Mouse (Mus musculus): ENCODE measurements around the gene Fndc3b. TPM values are rescaled to one million over a fixed set of nuclear protein-coding genes. Genes with fewer than 3 reads are reported as not detected.
A peak's percentile ranks its signal among the peaks of the same experiment; 100 is the strongest.

The Fndc3b gene
- 130 and 144 TPM in 2 replicates for polyA plus RNA-seq (2011; ENCODE audit: insufficient read length, low read depth, missing spikeins)

- peak within 1 kb of the TSS; percentile 99 for H3K27ac ChIP-seq (ENCODE audit: insufficient read depth, low read length)
- peaks cover 5% of the 10 kb centered on the region; the same call in 1 of the 2 replicates for H3K4me1 ChIP-seq (ENCODE audit: control insufficient read depth, insufficient read depth, low read length)
- TF ChIP-seq POLR2A (IDR thresholded peaks at IDR 0.05; ENCODE audit: low read depth, low read length) (peak; percentile 82), CTCF (IDR thresholded peaks at IDR 0.05; ENCODE audit: borderline replicate concordance, insufficient read depth, low read length) (no peak)
- peak within 1 kb of the TSS; percentile 86 for H3K4me3 ChIP-seq (ENCODE audit: insufficient read depth, low read length)
Observed at GRCm38 (mm10) chr3:27710648-27711428, at the start of gene Fndc3b. Fndc3b (minus strand) TSS chr3:27711307.

- no peak overlapping the region for H3K4me3 ChIP-seq (ENCODE audit: insufficient read depth, low read length)
- H3K27ac ChIP-seq (ENCODE audit: insufficient read depth, low read length), result no peak overlapping the region
- TF ChIP-seq CTCF (IDR thresholded peaks at IDR 0.05; ENCODE audit: borderline replicate concordance, insufficient read depth, low read length) (no peak), POLR2A (IDR thresholded peaks at IDR 0.05; ENCODE audit: low read depth, low read length) (no peak)
- H3K4me1 ChIP-seq (ENCODE audit: control insufficient read depth, insufficient read depth, low read length), result no peaks in the 10 kb centered on the region; the same call in 1 of the 2 replicates
Observed at GRCm38 (mm10) chr3:27760278-27760677, 49.2 kb upstream of the Fndc3b start.

GRCm38 (mm10) chr3:27758976-27759375 is 47.9 kb upstream of the Fndc3b start:
- H3K27ac ChIP-seq (ENCODE audit: insufficient read depth, low read length), result peak overlapping the region; percentile 46; the same call in 1 of the 2 replicates
- no peak overlapping the region for H3K4me3 ChIP-seq (ENCODE audit: insufficient read depth, low read length)
- TF ChIP-seq POLR2A (IDR thresholded peaks at IDR 0.05; ENCODE audit: low read depth, low read length) (no peak), CTCF (IDR thresholded peaks at IDR 0.05; ENCODE audit: borderline replicate concordance, insufficient read depth, low read length) (no peak)
- H3K4me1 ChIP-seq (ENCODE audit: control insufficient read depth, insufficient read depth, low read length), result no peaks in the 10 kb centered on the region

- no peak overlapping the region for H3K27ac ChIP-seq (ENCODE audit: insufficient read depth, low read length)
- no peaks in the 10 kb centered on the region for H3K4me1 ChIP-seq (ENCODE audit: control insufficient read depth, insufficient read depth, low read length)
- H3K4me3 ChIP-seq (ENCODE audit: insufficient read depth, low read length), result no peak overlapping the region
- no peak for TF ChIP-seq CTCF (IDR thresholded peaks at IDR 0.05; ENCODE audit: borderline replicate concordance, insufficient read depth, low read length)
- TF ChIP-seq POLR2A (IDR thresholded peaks at IDR 0.05; ENCODE audit: low read depth, low read length), result no peak
Observed at GRCm38 (mm10) chr3:27751657-27752056, 40.5 kb upstream of the Fndc3b start.

GRCm38 (mm10) chr3:27751156-27751555 is 40.0 kb upstream of the Fndc3b start:
- TF ChIP-seq CTCF (IDR thresholded peaks at IDR 0.05; ENCODE audit: borderline replicate concordance, insufficient read depth, low read length), result no peak
- TF ChIP-seq POLR2A (IDR thresholded peaks at IDR 0.05; ENCODE audit: low read depth, low read length), result no peak
- Histone ChIP-seq H3K4me3 (ENCODE audit: insufficient read depth, low read length) (no peak overlapping the region), H3K27ac (ENCODE audit: insufficient read depth, low read length) (no peak overlapping the region), H3K4me1 (ENCODE audit: control insufficient read depth, insufficient read depth, low read length) (no peaks in the 10 kb centered on the region)

- Histone ChIP-seq H3K27ac (ENCODE audit: insufficient read depth, low read length) (no peak overlapping the region), H3K4me1 (ENCODE audit: control insufficient read depth, insufficient read depth, low read length) (no peaks in the 10 kb centered on the region), H3K4me3 (ENCODE audit: insufficient read depth, low read length) (no peak overlapping the region)
- no peak for TF ChIP-seq CTCF (IDR thresholded peaks at IDR 0.05; ENCODE audit: borderline replicate concordance, insufficient read depth, low read length)
- no peak for TF ChIP-seq POLR2A (IDR thresholded peaks at IDR 0.05; ENCODE audit: low read depth, low read length)
Observed at GRCm38 (mm10) chr3:27745651-27746050, 34.5 kb upstream of the Fndc3b start.

GRCm38 (mm10) chr3:27744754-27745153 is 33.6 kb upstream of the Fndc3b start:
- Histone ChIP-seq H3K4me3 (ENCODE audit: insufficient read depth, low read length) (no peak overlapping the region), H3K27ac (ENCODE audit: insufficient read depth, low read length) (no peak overlapping the region), H3K4me1 (ENCODE audit: control insufficient read depth, insufficient read depth, low read length) (no peaks in the 10 kb centered on the region)
- TF ChIP-seq POLR2A (IDR thresholded peaks at IDR 0.05; ENCODE audit: low read depth, low read length) (no peak), CTCF (IDR thresholded peaks at IDR 0.05; ENCODE audit: borderline replicate concordance, insufficient read depth, low read length) (no peak)

- H3K4me3 ChIP-seq (ENCODE audit: insufficient read depth, low read length), result no peak overlapping the region
- H3K27ac ChIP-seq (ENCODE audit: insufficient read depth, low read length), result no peak overlapping the region
- no peak for TF ChIP-seq CTCF (IDR thresholded peaks at IDR 0.05; ENCODE audit: borderline replicate concordance, insufficient read depth, low read length)
- no peak for TF ChIP-seq POLR2A (IDR thresholded peaks at IDR 0.05; ENCODE audit: low read depth, low read length)
- H3K4me1 ChIP-seq (ENCODE audit: control insufficient read depth, insufficient read depth, low read length), result no peaks in the 10 kb centered on the region
Observed at GRCm38 (mm10) chr3:27743271-27744145, 32.4 kb upstream of the Fndc3b start.

GRCm38 (mm10) chr3:27742124-27742523 is 31.0 kb upstream of the Fndc3b start:
- Histone ChIP-seq H3K4me1 (ENCODE audit: control insufficient read depth, insufficient read depth, low read length) (no peaks in the 10 kb centered on the region), H3K4me3 (ENCODE audit: insufficient read depth, low read length) (no peak overlapping the region), H3K27ac (ENCODE audit: insufficient read depth, low read length) (no peak overlapping the region)
- TF ChIP-seq CTCF (IDR thresholded peaks at IDR 0.05; ENCODE audit: borderline replicate concordance, insufficient read depth, low read length) (no peak), POLR2A (IDR thresholded peaks at IDR 0.05; ENCODE audit: low read depth, low read length) (no peak)

All from embryonic fibroblast, embryonic 13.5 days (primary cell).